Mouse (Mus musculus) adrenal gland, postnatal 36 days (tissue): ENCODE data around the gene Pvalb. TPM values are rescaled to one million over a fixed set of nuclear protein-coding genes. Genes with fewer than 3 reads are reported as not detected.

ENCODE experiments used
- DNase-seq, 2 experiments: peaks; one replicate each; pipeline ENCODE4 v3.0.0; 2021; ENCODE audit warnings: mixed read lengths in 1 of 2
- long read RNA-seq, 2 experiments: library from polyadenylated mRNA; stranded (forward); transcript quantifications; one replicate each; pipeline ENCODE4 v2.0.0; 2021; ENCODE audit warnings: borderline sequencing depth in 2 of 2
- total RNA-seq, 2 experiments: library from RNA; stranded (reverse); gene quantifications; 2 replicates each; pipeline ENCODE4 v1.2.3; 2021

Gene Pvalb
- not detected for total RNA-seq
- long read RNA-seq, experiment 1, transcript Pvalb-202 (5 exons, 953 nt) = major isoform, 5 of 5 reads
- long read RNA-seq, experiment 1, partial matches to known transcripts = 0 of 5 reads
- long read RNA-seq, experiment 1, other reads (novel, unspliced or antisense) = 0 of 5 reads
- long read RNA-seq, experiment 2 = 0 reads

DNA sequence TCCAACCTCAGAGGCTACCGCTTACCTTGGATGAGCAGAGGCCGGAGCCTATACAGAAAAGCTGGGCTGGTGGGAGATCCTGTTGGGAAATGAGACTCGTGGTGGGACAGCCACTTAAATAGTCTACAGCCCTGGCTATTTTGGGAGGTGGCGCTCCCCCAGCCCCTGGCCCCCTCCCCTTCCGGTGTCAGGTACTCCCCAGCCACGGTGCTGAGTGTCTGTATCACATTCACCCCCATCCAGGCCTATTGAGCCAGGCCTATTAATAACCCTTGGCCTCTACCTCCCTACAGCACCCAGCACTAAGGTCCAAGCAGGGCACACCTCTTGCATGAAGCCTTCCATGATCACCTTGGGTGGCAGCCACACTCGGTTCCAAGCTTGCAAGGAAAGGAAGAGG, at the start of gene Pvalb:
Gene Pvalb, minus strand, starts transcription at position 89 of the 400 bp plus-strand sequence.
- no peak for DNase-seq

DNA sequence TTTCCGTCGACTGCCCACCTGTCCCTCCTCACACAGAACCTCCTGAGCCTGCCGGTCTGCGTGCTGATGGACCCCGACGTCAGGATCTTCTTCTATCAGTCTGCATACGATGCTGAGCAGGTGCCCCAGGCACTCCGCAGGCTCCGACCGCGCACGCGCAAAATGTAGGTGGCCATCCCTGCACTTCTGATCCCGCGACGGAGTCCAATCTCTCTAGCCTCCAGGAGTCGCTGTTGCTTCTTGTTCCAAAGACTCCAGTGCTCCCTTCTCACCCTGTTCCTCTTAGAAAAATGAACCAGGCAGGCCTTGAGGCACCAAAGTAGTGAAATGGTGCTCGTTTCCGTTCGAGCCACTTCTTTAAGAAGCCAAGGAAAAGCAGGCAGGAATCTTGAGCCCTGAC, 48.6 kb upstream of the Pvalb start:
- DNase-seq = peak; percentile 54 to 63

DNA sequence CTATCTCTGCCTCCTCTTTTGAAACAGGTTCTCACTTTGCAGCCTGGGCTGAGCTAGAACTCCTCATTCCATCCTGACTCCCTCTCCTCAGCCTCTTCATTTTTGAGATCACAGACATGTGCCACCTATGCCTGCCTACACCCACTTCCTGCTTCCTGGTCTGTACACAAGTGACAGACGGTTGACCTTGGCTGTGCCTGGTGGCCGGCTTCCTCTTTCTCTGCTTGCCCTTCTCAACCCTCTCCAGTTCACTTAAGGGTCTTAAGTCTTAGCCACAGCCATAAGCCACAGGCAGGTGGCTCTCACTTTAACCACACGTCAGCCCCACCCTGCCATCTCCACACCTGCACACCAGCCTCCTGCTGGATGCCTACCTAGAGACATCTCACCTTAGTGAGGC, 42.2 kb upstream of the Pvalb start:
- DNase-seq = no peak

DNA sequence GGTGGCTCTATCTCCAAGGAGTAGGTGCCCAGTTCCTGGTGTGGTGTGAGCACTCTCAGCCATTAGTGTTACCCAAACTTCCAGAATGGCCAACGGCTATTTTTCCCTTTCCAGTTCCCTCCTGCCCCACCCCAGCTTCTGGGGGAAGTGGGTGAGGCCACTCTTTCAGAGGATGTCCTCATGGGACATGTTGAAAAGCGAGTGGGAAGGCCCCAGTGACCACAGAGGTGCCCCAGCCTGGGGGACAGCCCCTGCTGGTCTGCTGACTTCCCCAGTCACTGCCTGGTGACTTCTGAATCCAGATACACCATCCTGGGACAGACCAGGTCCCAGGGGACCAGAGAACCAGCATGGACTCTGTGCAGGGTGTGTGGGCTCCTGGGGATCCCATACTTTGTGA, 41.5 kb upstream of the Pvalb start:
- no peak for DNase-seq

DNA sequence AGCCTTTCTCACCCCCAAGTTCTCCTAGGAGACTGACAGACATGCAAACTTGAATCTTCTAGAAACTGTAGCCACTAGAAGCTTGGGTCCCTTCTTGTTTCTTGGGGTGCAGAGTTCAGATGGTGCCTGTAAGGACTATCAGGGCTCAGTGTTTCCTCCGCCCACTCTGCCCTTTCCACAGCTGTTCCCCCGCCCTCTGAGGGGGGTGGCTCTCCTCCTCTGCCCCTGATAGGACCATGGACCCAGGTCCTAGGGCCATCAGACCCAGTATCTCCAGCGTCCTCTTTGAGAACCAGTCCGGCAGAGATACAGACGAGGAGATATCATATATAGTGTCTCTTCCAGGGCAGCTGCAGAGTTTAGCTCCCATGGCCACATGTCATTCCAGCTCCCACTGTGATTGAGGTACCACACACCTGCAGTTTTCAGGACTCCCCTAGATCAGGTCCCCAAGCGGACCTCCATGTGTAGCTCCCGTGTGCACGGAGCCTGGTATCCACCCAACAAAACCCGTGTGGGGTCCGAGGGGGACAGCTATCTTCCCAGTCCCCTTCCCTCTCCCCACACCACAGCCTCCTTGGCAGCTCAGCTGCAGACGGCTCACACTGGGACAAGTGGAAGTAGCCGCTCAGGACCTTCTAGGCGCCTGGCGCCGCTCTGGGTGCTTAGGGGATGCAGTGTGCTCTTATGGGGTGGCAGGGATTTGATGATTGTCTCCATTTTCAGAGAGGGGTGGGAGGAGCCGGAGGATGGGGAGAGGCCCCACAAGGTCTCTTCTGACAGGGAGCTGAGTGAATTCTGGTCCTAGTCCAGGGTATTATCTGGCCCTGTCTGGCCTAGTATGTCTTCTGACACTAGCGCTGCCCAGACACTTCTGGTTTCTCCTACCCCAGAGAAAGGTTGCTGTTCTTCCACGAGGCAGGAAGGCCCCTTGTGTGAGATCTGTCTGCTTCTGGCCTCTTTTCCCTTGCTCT, 40.2 kb upstream of the Pvalb start:
- no peak for DNase-seq

DNA sequence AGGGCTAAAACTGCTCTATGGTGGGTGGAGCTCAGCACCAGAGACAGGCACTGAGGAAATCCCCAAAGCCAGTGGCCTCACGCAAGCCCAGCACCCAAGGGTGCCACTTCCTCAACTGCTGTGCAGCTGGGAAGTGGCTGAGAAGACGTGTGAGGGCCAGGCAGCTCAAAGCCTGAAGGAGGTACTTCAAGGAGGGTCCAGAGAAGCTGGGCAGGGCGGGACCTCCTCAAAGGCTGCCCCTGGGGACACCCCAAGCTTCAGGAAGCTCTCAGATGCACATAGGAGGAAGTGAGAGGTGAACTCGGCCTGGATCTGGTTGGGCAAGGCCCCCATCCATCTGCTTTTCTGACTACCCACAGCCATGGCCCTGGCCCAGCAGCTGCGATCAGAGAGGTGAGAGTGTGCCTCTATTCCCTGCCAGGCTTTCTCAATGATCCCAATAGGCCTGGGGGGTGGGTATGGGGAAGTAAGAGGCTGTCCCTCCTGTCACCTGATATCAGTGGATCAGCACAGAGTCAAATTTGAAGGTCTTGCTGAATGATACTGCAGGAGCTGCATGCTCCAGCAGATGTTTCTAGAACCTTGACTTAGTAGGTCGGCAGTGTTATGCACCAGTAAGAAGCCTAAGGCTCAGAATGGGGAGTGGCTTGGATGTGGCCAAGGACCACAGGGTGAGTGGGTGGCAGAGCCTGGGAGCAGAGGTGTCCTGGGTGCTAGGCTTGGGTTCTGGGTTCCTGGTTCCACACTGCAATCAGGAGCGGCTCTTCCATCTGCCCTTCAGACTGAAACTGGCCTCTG, 38.7 kb upstream of the Pvalb start, which contains the start of gene Ncf4:
Gene Ncf4, plus strand, starts transcription at position 107 of the 798 bp plus-strand sequence.
- peak in 1 of 2 experiments; percentile 30 for DNase-seq

DNA sequence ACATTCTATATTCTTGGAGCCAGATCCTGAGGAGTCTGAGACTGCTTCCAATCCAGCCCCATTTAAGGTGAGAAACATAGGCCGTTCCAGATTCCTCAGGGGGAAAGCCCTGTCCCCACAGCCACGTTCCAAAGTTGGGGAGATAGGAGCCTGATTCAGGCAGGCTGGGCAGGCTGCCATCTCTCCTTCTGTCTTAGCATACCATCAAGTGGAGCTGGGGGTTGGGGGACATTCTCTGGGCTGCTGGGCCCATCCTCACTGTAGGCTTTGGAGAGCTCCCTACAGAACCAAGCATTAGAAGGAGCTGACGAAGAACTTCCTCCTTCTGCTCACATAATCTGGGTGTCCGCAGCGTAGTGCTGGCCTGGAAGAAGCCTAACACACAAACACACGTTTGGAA, 37.6 kb upstream of the Pvalb start:
- DNase-seq = no peak

DNA sequence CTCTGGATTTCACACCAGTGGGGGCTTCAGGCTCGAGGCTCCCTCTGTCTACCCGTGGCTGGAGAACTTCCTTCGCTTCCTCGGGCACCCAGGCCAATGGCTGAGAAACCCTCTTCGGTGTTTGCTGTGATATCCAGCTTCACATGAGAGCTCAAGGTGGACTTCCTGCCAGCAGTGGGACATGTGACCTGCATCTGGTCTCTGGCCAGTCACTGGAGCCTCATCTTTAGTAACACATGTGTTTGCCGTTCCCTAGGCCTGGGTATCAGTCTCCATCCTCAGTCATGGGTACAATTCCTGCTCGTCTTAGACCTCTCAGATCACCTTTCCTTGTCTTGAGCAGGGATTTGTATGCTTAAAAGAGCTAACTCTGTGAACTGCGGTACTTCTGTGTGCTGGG, 36.9 kb upstream of the Pvalb start:
- no peak for DNase-seq

DNA sequence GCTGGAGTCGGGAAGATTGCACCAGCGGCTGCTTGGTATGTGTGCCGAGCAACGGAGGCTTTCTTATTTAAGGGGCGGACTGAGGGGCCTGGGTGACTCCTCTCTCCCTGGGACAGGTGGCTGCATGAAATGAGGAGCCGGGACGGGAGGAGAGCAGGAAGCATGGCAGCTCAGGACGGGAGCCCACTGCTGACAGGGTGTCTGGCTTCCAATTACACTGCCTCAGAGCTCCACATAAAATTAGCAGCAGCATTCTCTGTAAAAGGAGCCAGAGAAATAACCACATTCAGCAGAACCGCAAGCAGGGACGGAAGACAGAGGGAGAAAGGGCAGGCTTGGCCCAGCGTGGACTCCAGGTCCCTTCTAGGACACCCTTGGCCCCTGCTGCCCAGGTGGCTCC, 35.1 kb upstream of the Pvalb start:
- DNase-seq = no peak

DNA sequence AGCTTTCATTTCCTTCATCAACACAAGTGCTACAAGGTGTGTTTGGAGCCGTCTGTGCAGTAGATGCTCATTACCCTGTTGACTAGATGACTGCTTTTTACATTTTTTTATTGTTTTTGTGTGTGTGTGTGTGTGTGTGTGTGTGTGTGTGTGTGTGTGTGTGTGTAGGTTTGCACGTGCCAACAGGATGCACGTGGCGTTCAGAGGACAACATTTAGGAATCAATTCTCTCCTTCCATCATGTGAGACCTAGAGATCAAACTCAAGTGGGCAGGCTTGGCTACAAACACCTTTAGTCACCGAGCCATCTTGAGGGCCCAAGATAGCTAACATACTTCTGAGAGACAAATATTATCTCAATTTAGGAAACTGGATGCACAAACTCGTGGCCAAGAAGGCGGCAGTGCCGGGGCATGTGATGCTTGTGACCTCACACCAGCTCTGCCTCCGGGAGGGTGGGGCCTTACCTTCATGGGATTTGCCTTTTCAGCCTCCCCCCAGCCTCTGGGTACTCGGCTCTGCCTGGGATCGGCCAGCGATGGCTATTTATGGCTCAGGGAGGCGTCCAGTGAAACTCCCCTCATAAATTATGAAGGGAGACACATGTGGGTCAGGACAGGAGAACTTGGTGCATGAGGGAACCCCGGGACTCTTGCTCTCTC, 33.9 kb upstream of the Pvalb start:
- DNase-seq = peak; percentile 21 to 24

DNA sequence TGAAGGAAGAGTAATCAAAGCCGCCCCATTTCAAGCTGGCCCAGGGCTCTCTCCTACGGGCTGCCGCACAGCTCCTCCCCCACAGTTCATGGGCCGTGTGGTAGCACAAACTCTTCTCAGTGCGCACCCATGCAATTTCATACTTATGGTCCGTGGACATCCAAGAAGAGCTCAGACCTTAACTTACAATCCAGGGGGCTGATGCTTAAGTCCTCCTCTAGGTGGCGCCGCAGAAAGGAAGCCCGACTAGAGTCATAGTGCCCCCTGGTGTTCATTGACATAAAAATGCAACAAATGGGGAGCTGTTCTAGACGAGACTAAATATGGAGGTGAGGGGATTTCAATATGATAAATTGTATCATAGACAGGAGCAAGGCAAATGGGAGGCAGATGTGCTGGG, 33.3 kb upstream of the Pvalb start:
- DNase-seq = peak; percentile 66 to 76

DNA sequence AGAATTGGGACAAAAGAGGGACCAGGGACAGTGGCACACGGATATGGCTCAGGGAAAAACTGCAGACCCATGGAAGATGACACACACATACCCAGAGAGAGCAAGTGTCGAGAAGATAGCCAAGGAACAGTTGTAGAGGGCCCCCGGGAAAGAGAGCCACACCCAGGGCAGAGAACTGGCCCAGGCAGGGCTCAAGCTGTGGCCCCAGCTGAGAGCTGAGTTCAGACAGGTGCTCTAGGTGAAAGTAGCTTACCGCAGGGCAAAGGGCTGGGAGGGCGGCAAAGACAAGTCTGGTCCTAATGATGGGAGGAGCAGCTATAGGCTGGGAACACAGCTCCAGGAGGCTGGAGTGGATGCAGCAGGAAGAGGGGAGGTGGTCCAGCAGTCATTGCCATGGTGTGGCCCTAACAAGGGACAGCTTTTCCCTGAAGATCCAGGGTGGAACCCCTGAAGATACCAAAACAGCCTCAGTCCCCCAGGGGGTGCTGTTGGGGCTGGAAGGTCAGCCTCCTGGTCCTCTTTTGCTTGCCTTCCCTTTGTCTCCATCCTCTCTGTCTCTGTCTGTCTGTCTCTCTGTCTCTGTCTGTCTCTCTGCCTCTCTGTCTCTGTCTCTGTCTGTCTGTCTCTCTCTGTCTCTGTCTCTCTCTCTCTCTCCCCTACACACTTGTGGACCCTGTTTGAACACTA, 28.8 kb upstream of the Pvalb start:
- no peak for DNase-seq

DNA sequence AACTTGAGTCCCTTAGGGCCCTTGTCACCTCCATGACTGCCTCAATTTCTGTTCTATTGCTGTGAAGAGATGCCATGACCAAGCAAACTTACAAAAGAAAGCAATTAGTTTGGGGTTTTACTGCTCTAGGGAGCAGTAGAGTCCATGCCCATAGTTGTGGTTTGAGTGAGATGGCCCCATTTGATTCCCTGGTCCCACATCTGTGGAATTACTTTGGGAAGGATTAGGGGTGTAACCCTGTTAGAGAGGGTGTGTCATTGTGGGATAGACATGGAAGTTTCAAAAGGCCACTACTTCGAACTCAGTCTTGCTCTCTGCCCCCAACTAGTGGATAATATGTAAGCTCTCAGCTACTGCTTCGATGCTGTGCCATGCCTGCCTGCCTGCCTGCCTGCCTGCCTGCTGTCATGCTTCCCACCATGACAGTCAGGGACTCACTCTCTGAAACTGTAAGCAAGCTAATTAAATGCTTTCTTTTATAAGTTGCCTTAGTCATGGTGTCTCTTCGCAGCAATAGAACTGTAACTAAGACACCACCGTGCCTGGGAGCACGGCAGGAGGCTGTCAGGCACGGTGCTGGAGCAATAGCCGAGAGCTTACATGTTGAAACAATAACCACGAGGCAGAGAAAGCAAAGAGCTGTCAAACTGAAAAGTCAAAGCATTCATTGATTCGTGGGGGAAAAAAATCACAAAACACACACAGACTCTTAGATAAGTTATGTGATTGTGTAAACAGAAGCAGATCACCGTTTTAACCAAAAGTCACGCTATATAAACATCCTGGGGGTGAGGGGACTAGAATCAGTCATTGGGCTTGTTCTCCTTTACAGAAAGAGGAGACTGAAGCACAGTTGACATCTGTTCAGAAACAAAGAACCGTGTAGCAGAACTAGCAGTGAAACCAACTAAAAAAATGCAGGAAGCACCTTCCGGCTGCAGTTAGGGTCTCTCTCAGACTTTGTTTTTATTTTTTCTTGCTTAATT, 25.4 kb upstream of the Pvalb start:
- no peak for DNase-seq

DNA sequence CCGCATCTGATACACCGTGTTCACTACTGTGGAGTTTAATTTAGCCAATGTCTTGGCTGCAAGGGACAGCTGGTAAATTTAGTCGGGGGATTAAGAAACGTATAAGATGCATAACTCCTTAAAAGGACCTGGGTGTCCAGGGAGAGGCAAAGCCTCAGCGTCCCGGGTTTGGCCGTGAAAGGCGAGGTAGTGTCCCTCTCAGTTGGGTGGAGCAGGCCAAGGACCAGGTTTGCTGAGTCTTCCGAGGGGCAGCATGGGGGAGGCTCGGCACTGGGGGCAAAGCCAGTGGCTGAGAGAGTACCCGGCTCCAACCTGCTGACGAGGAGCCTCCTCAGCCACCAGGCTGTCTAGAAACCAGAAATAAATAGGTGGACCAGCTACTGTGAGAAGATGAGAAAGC, 21.6 kb upstream of the Pvalb start:
- DNase-seq = no peak

DNA sequence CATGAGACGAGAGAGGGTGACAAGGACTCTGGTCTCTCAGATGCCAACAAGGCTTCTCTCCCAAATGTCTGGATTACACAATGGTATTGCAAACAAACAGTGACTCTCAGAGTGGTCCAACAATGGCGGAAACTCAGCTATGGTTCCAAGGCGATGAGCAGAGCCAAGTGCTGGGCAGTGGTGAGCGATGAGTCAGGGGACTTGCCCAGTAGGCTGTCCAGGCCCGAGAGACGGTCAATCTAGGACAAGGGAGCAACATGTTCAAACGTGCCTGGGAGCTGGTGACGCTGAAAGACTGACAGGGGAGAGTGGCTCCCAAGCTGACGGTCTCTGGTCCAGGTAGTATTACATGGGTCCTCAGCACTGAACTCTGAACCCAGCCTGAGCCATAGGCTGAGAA, 9.1 kb upstream of the Pvalb start:
- no peak for DNase-seq

DNA sequence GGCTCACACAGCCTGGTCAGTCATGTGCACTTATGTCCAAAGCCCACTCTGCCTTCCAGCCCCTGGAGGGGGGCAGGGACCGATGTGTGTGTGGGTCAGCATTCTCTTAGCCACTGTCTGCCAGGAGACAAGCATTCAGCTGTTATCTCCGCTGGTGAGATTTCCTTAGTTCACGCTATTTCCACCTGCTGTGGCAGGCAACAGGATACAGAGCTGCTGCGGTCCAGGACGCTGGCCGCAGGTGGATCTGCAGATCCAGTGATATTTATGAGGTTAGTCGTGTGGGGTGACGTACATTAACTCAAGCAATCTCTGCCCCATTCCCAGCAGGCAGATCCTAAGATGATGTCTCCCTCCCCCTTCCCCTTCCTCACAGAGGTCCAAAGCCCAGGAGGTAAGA, 5.2 kb upstream of the Pvalb start:
- no peak for DNase-seq

DNA sequence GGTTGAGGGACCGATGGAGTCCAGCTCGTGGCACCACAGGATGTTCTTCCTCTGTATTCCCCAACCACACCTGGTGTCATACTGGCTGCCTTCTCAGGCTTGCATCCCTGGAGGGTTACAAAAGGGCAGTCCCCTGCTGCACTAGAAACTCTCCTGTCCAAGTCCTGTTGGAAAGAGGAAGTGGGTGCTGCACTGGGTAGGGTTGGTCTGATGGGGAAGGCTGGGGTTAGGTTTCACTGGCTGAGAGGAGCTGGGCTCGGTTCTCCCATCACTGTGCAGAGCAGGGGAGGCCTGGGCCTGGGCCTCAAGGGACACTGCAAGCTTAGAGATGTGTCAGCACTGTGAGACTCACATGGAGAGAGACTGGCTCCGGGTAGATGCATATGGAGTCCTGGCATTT, 4.0 kb upstream of the Pvalb start:
- DNase-seq = no peak

DNA sequence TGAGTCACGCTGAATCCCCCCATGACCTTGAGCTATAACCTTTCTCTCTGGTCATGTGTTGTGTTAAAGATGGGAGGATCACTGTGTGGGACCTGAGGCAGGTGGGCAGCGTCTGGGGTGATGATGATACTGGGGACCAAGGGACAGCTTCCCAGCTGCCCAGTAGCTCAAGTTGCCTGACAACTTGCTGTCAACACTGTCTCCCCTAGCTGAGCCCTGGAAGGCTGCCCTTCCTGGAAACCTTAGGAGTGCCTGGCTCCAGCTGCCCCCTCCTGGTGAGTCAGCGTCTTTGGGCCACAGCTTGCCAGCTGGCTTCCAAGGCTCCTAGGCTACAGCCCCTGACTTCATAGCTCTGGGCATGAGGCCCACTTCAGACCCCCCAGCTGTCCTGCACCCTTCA, 1.0 kb downstream of the Pvalb start:
- DNase-seq = peak; percentile 34 to 58

DNA sequence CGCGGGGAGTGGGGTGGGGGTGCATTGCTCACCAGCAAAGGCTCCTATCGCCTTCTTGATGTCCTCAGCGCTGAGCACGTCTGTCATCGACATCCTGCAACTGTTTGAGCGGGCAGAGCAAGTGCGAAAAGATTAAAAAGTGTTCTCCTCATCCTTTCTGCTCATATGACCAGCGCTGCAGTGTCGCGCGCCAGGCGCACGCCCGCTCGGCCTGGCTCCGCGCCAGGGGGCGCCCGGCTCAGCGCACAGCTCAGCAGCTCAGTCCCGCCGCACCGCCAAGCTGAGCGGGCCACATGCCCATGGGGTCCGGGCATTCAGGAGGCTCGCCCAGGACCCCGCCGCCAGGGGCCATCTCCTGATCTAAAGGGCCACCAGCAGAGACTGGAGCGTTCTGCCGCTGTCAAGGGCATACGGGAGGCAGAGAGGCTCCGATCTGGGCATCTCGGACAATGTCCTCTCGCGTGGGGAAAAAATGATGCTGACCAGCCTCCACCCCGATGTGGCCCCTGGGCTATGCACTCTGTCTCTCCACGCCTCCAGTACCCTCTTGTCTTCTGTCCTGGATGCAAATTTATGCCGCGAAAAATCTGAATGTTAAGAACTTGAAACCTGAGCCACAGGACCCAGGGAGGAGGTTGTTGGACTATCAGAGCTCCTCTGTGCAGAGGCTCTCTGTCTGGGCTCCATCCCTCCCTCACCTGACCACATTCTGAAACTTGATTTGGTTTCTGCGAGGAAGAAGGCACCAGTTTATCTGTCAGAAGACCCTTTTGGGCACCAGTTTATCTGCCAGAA, 1.9 kb downstream of the Pvalb start:
- peak; percentile 59 to 61 for DNase-seq
